Mouse (Mus musculus): ENCODE data around the gene Kmt2b.

DNA sequence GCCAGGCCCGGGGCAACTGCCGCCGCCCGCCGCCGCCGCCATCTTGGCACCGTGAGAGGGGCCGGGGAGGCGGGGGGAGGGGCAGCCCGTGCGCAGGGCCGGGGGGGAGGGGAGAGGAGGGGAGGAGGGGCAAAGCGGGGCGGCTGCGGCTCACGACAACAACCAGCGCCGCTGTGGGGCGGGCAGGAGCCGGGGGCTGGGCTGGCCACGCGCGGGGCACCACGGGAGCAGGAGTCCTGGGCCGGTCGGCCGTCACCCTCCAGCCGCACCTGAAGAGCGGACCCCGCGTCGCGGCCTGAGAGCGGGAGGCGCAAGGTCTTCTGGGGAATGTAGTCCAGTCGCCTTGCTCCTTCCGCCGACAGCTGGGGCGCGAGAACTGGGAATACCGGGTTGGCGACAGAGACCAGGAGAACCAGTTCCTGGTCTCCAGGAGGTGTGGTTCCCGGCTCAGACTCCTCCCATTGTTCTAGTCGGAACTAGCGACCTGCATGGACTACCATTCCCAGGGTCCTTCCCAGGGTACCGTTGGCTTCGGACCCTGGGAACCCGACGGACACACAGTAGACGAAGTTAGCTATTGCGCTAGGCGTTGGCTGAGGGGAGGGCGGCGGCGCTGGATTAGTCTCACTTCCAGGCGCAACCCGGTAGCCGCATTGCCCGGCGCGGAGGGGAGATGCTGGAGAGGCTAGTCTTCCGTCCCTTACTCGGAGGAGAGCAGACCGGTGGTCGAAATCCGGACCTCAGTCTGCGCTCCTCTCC is at the start of gene Kmt2b:
- TF ChIP-seq MYOG (IDR thresholded peaks at IDR 0.05; ENCODE audit: control insufficient read depth, extremely low read depth, insufficient read length) (no peak), CTCF (IDR thresholded peaks at IDR 0.05; ENCODE audit: control insufficient read depth, insufficient read depth, insufficient read length) (no peak), USF1 (IDR thresholded peaks at IDR 0.05; ENCODE audit: low read depth) (no peak), CEBPB (IDR thresholded peaks at IDR 0.05; ENCODE audit: low read depth) (no peak)

Data from C2C12 (cell line).